Mouse (Mus musculus) kidney, postnatal 0 days (tissue): ENCODE measurements around the gene Kiss1. TPM values are rescaled to one million over a fixed set of nuclear protein-coding genes. Genes with fewer than 3 reads are reported as not detected.
"Not testable (repeated sequence)": the region's sequence is repeated elsewhere in the genome, so short reads cannot be mapped to it uniquely, and the experiment has no call there.

Experiments
- ATAC-seq: fragments of 200-750 bp; cut with Nextera tagmentation; replicated peaks from 2 replicates; pipeline ENCODE4 v1.8.0; 2017; ENCODE audit warnings: low read depth, moderate number of reproducible peaks, moderate TSS enrichment, moderate library complexity; ENCODE audit not compliant: low FRiP score
- DNase-seq: peaks from one replicate; pipeline ENCODE4 v3.0.0-alpha.2; 2016; ENCODE audit warnings: low spot score
- H3K27ac ChIP-seq: fragments of 300-500 bp; sonication (generic); 2 replicates; pipeline ENCODE4 v1.5.1; 2014; ENCODE audit warnings: mild to moderate bottlenecking
- H3K27me3 ChIP-seq: fragments of 300-500 bp; sonication (generic); 2 replicates; pipeline ENCODE4 v1.6.1; 2014; ENCODE audit warnings: low read length, mixed read lengths; ENCODE audit not compliant: insufficient read depth
- H3K36me3 ChIP-seq: fragments of 300-500 bp; sonication (generic); 2 replicates; pipeline ENCODE4 v1.6.1; 2014; ENCODE audit warnings: low read length, mixed read lengths; ENCODE audit not compliant: insufficient read depth
- H3K4me1 ChIP-seq: fragments of 300-500 bp; sonication (generic); replicated peaks from 2 replicates; pipeline ENCODE4 v1.6.1; 2014; ENCODE audit warnings: antibody characterized with exemption, low read length, mixed read lengths; ENCODE audit not compliant: insufficient read depth
- H3K4me2 ChIP-seq: fragments of 300-500 bp; sonication (generic); 2 replicates; pipeline ENCODE4 v1.6.1; 2014; ENCODE audit warnings: mild to moderate bottlenecking, low read length, moderate library complexity, mixed read lengths
- H3K4me3 ChIP-seq: fragments of 300-500 bp; sonication (generic); replicated peaks from 2 replicates; pipeline ENCODE4 v1.5.1; 2014; ENCODE audit warnings: low read depth, low read length
- H3K9ac ChIP-seq: fragments of 300-500 bp; sonication (generic); 2 replicates; pipeline ENCODE4 v1.6.1; 2014; ENCODE audit warnings: low read depth, low read length
- H3K9me3 ChIP-seq: fragments of 300-500 bp; sonication (generic); replicated peaks from 2 replicates; pipeline ENCODE4 v1.6.1; 2016; ENCODE audit warnings: low read length, inconsistent platforms, mixed read lengths
- CTCF ChIP-seq: IDR thresholded peaks from 2 replicates; pipeline ENCODE4 v1.5.1; 2016; ENCODE audit warnings: antibody characterized with exemption, low read depth, mild to moderate bottlenecking, moderate library complexity
- WGBS: fragments of 180-500 bp; shearing (Covaris S2); extraction: QIAGEN DNeasy Blood & Tissue Kit; methylation state at CpG from one replicate; pipeline ENCODE4 v1.1.7; 2014; 5-methylcytosine and 5-hydroxymethylcytosine counted together
- polyA plus RNA-seq: library from polyadenylated mRNA; unstranded; fragments of >200 nt; fragmentation: Nextera tagmentation; extraction: Ambion mirVana; gene quantifications from 2 replicates; pipeline ENCODE4 v1.2.1, GENCODE M21; 2015

Kiss1 gene
- polyA plus RNA-seq, 1 experiment from 2014 or later: not detected

DNA sequence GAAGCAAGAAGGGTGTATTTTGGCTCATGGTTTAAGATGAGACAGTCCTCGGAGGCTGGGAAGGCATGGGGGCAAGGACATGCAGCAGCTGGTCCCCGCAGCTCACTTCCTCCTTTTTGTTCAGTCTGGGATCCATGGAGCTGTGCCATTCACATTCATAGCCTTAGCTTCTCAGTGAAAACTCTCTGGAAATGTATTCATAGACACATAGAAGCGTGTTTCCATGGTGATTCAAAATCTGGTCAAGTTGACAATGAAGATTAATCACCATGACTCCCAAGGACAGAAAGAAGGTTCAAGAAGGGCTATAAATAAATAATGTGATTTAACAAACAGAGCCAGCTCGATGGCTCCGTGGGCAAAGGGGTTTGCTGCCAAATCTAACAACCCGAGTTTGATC, 12.3 kb downstream of the Kiss1 start:
- 76% methylated on average over 6 of the region's 6 CpGs for WGBS
- no peak for TF ChIP-seq CTCF
- H3K4me3 ChIP-seq: no peak overlapping the region

DNA sequence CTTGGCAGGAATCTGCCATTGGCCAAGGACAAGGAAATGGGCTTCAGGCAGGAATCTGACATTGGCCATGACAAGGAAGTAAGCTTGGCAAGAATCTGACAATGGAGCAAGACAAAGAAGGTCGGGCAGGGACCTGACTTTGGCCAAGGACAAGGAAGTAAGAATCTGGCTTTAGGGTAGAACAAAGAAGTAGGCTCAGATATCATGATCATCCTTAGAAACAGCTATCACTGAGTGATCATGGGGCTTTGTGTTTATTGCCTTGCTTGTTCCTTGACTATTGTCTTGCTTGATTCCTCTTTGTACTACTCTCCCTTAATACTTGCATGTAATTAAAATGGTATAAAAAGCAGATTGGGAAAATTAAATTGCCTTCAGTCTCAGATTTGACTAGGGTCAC, 18.7 kb downstream of the Kiss1 start:
- ATAC-seq, DNase-seq: not testable (repeated sequence)
- 83% methylated on average over 1 of the region's 1 CpGs for WGBS

More for the DNA sequence above, 12.3 kb downstream of the Kiss1 start:
- H3K27ac ChIP-seq: no peak overlapping the region
- H3K27me3 ChIP-seq: no peaks in the 10 kb centered on the region
- no peak overlapping the region for H3K9ac ChIP-seq
- DNase-seq (no peak), ATAC-seq (no peak)
- no peaks in the 10 kb centered on the region for H3K9me3 ChIP-seq
- H3K4me2 ChIP-seq: no peak overlapping the region
- H3K36me3 ChIP-seq: no peaks in the 10 kb centered on the region
- H3K4me1 ChIP-seq: peaks cover 6% of the 10 kb centered on the region

DNA sequence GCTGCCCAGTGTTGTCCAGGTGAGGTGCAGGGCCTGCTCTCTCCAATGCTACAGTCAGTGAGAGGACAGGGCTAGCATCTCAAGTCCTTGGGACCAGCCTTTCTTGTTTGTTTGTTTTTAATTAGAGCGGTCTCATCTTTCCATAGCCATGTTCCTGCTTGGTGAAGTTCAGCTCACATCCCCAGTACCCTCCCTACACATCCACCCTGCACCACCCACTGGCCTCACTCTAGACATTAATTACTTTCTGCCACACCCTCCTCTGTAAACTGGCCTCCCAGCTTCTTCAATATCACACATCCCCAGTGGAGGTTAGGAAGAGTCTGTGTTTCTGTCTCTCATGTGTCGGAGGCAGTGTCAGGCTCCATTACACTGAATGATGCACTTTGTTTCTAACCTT, 22.7 kb downstream of the Kiss1 start:
- Histone ChIP-seq H3K27me3 (no peaks in the 10 kb centered on the region), H3K36me3 (no peaks in the 10 kb centered on the region), H3K4me1 (no peaks in the 10 kb centered on the region), H3K4me2 (no peak overlapping the region), H3K9me3 (no peaks in the 10 kb centered on the region), H3K27ac (no peak overlapping the region), H3K4me3 (no peak overlapping the region), H3K9ac (no peak overlapping the region)
- DNase-seq (peak; percentile 44), ATAC-seq (0 out of 2 replicates have a peak, but pooled peaks have one; percentile 36)
- no peak for TF ChIP-seq CTCF
- 73% methylated on average over 2 of the region's 2 CpGs for WGBS

More for the DNA sequence above, 18.7 kb downstream of the Kiss1 start:
- H3K4me3 ChIP-seq, H3K4me1 ChIP-seq, H3K27me3 ChIP-seq, H3K4me2 ChIP-seq, H3K36me3 ChIP-seq, H3K9me3 ChIP-seq, H3K27ac ChIP-seq, H3K9ac ChIP-seq: not testable (repeated sequence)

DNA sequence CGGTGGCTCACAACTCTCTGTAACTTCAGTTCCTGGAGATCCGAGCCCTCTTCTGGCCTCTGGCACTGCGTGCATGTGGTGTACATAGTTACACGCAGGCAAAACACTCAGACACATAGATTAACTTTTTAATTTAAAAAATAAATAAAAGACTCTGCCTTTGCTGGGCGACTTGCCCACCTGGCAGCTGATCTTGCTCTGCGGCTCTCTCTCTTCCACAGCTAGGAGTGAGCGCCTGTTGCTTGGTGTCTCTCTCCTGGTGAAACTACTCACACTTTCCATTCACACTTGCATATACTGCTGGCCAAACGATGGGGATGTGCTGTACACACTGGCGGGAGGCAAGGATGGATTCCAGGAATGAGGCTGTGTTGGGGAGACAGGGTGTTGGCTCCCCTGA, 24.9 kb downstream of the Kiss1 start:
- Histone ChIP-seq H3K27ac (no peak overlapping the region), H3K4me2 (no peak overlapping the region), H3K9ac (no peak overlapping the region), H3K36me3 (no peaks in the 10 kb centered on the region), H3K4me1 (no peaks in the 10 kb centered on the region), H3K9me3 (no peaks in the 10 kb centered on the region), H3K27me3 (no peaks in the 10 kb centered on the region), H3K4me3 (no peak overlapping the region)
- ATAC-seq: no peak
- no peak for TF ChIP-seq CTCF
- WGBS: 82% methylated on average over 9 of the region's 9 CpGs
- DNase-seq: no peak

DNA sequence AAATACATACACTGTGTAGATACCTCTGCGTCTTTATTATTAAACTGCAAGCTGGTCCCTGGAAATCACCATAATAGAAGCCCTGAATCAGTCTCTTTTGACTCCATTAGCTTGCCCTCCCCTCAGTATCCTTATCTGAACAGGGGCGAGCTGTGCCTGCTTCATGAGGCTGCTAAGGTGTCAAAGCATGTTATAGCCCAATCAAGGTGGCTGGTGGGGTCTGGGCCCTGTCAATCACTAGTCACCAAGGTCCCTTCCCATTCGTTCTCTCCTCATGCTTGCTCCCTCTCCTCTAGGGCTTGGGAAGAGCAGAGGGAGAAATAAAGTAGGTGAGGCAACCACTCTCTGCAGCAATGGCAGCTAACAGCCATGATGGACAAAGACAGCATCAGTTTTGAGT, 25.6 kb downstream of the Kiss1 start:
- Histone ChIP-seq H3K9me3 (no peaks in the 10 kb centered on the region), H3K9ac (no peak overlapping the region), H3K27ac (no peak overlapping the region), H3K4me2 (no peak overlapping the region), H3K4me3 (no peak overlapping the region), H3K27me3 (no peaks in the 10 kb centered on the region), H3K4me1 (no peaks in the 10 kb centered on the region), H3K36me3 (no peaks in the 10 kb centered on the region)
- DNase-seq: no peak
- no peak for TF ChIP-seq CTCF
- WGBS: 71% methylated on average over 3 of the region's 3 CpGs
- no peak for ATAC-seq

DNA sequence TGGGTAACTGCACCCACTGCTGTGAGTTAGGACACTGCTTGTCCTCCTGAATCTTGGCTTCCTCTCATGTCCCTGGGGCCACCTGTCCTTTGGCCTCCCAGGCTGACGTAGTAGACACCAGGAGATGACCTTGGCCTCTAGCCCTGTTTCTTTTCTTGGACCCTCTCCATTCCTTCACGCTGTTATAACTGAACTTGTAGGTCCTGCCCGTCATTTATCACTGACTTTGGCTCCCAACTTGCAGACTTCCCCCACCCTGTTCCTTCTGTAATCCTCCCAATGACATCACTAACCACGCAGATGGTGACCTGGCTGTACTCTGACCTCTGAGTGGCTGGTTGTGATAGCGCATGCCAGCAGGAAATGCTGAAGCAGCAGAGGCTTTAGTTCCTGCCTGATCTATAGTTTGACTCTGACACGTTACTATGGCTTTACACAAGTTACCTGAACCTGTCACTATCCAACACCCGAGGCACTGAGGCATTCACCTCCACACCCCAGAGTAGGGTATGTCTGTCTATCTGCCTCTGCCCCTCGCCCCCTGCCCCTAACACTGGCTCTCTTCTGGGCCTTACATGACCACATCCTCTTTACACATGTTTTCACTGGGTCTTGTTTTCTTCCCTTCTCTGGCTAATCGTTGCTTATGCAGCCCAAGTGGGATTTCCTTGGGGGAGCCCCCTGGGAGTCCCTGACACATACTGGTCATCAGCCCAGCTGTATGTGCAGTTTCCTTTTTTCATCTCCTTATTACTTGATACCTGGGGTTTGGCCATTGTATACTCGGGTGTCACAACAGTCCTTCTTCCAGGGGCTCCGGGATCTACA, 26.2 kb downstream of the Kiss1 start:
- no peak for TF ChIP-seq CTCF
- 48% methylated on average over 11 of the region's 11 CpGs for WGBS
- ATAC-seq (no peak), DNase-seq (peak; percentile 22)
- Histone ChIP-seq H3K27ac (no peak overlapping the region), H3K27me3 (no peaks in the 10 kb centered on the region), H3K4me2 (no peak overlapping the region), H3K36me3 (no peaks in the 10 kb centered on the region), H3K4me3 (no peak overlapping the region), H3K9ac (no peak overlapping the region), H3K9me3 (no peaks in the 10 kb centered on the region), H3K4me1 (no peaks in the 10 kb centered on the region)

DNA sequence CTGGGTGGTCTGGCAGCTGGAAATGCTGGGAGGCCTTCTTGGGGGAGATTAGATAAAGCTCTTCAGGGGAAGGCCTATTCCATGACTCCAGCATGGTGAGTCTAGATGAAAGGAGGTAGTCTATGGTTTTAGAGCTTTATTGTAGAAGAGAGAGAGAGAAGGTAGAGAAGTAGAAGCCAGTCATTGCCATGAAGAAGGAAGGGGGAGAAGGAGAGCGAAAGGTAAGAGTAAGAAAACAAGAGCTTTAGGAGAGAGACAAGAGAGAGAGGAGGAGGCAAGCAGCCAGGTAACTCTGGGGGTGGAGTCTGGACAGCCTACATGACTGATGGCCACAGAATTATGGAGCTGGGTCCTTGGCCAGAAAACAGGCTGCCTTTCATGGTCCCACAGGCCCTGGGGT, 28.5 kb downstream of the Kiss1 start, which contains the start of gene Ren1:
TSS of gene Ren1 (plus strand) at position 301 of the 400 bp plus-strand sequence.
- peak; percentile 19 for DNase-seq
- Histone ChIP-seq H3K9me3 (no peaks in the 10 kb centered on the region), H3K4me2 (no peak within 1 kb of the TSS), H3K27ac (no peak within 1 kb of the TSS), H3K4me1 (no peaks in the 10 kb centered on the region), H3K36me3 (no peaks in the 10 kb centered on the region), H3K9ac (peak within 1 kb of the TSS; percentile 24; the same call in 1 of the 2 replicates), H3K4me3 (no peak within 1 kb of the TSS), H3K27me3 (no peaks in the 10 kb centered on the region)
- TF ChIP-seq CTCF: no peak
- 93% methylated on average over 1 of the region's 1 CpGs for WGBS
- no peak for ATAC-seq
